Mouse (Mus musculus) spleen, adult 2 months (tissue): ENCODE results near the gene Gstm7. TPM values are rescaled to one million over a fixed set of nuclear protein-coding genes. Genes with fewer than 3 reads are reported as not detected.

ENCODE experiments used
- DNase-seq, 2 experiments: peaks; one replicate each; pipeline versions ENCODE4 v3.0.0 to v3.0.0-alpha.2; 2012 to 2021; ENCODE audit warnings: low spot score in 2 of 2, low read depth in 1 of 2
- H3K27ac ChIP-seq: fragments of 200-500 bp; 2 replicates; pipeline ENCODE4 v1.5.1; 2012; ENCODE audit warnings: low read length, inconsistent platforms; ENCODE audit not compliant: insufficient read depth
- H3K27me3 ChIP-seq: fragments of 200-500 bp; 2 replicates; pipeline ENCODE4 v1.6.1; 2012; ENCODE audit warnings: mild to moderate bottlenecking, moderate library complexity, low read length, inconsistent platforms; ENCODE audit not compliant: control insufficient read depth, insufficient read depth
- H3K36me3 ChIP-seq: fragments of 200-500 bp; 2 replicates; pipeline ENCODE4 v1.6.1; 2012; ENCODE audit warnings: mild to moderate bottlenecking, low read length, inconsistent platforms; ENCODE audit not compliant: control insufficient read depth, insufficient read depth
- H3K4me1 ChIP-seq: fragments of 200-500 bp; 2 replicates; pipeline ENCODE4 v1.6.1; 2011; ENCODE audit warnings: inconsistent platforms; ENCODE audit not compliant: control insufficient read depth, insufficient read depth, insufficient read length
- H3K4me3 ChIP-seq: fragments of 200-500 bp; 2 replicates; pipeline ENCODE4 v1.5.1; 2011; ENCODE audit warnings: mild to moderate bottlenecking, inconsistent platforms; ENCODE audit not compliant: insufficient read depth, insufficient read length; ENCODE audit errors: extremely low read depth
- CTCF ChIP-seq: fragments of 200-500 bp; IDR thresholded peaks from 2 replicates; pipeline ENCODE4 v1.5.1; 2011; ENCODE audit warnings: mild to moderate bottlenecking, inconsistent platforms; ENCODE audit not compliant: insufficient read depth, insufficient read length, insufficient replicate concordance; ENCODE audit errors: extremely low read depth
- POLR2A ChIP-seq: fragments of 200-500 bp; IDR thresholded peaks from 2 replicates; pipeline ENCODE4 v1.6.1; 2011; ENCODE audit warnings: low read depth, low read length, inconsistent platforms
- WGBS: fragments of 180-500 bp; shearing (Covaris S2); methylation state at CpG from one replicate; pipeline ENCODE4 v1.1.7; 2018; 5-methylcytosine and 5-hydroxymethylcytosine counted together
- polyA plus RNA-seq: library from polyadenylated mRNA; depleted of rRNA; stranded (reverse); fragments of >200 nt; gene quantifications from 2 replicates; pipeline ENCODE4 v1.2.3, GENCODE M21; 2012

Gene Gstm7
- polyA plus RNA-seq, 1 experiment = 1.4 TPM

DNA sequence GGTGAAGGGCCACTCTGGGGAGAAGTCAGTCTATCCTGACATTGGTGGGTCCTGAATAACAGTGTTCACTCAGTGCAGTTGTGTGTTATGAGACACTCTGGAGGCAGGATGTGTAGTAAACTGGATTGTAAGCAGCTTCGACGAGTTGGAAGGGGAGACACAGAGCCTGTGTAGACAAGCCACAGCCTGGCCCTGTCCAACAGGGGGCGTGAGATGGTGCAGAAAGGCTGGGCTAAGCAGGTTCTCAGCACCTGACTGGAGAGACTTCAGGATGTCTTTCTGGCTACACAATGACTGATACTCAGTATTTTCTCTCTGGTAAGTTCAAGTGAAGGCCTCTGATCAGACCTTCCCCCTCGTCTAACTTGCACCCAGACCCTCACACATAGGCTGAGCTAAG, 14.1 kb upstream of the Gstm7 start:
- Histone ChIP-seq H3K27me3 (no peaks in the 10 kb centered on the region), H3K36me3 (no peaks in the 10 kb centered on the region), H3K4me3 (no peak overlapping the region), H3K27ac (no peak overlapping the region), H3K4me1 (no peaks in the 10 kb centered on the region)
- TF ChIP-seq POLR2A = no peak
- TF ChIP-seq CTCF = no peak
- no peak for DNase-seq
- WGBS = 66% methylated on average over 4 of the region's 4 CpGs

DNA sequence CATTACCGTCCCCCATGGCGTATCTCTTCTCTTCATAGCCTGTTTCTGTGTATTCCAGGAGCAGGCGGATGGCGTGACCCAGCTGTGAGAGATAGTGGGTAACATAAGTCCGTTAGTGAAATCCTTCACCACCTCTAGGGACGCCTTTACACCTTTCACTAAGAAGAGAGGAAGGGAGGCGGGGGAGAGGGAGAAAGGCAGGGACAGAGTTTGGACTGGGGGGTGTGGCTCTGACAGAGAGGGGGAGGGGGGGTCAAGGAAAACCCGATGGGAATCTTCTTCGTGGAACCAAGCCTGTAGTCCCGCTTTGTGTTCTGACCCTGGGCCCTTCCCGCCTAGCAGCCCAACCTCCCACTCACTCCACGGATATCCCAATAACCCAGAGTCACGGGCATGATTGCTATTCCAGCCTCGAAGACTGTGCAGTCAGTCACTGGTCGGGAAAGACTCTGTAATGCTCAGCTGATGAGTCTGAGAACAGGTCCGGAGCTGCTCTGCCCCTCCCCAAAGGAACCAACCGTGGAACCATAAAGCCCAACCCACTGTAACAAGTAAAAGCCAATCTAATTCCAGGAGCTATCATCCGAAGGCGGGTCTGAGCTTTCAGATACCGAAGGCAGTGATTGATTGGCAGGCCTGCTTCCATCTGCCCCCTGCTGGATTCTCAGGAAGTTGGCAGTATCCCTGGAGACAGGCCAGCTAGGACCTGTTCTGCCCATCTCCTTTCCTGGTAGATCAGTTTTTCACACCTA, 11.8 kb upstream of the Gstm7 start, which contains the start of gene Gstm6:
Gstm6 (minus strand) TSS at position 511 of the 752 bp plus-strand sequence.
- Histone ChIP-seq H3K4me3 (no peak within 1 kb of the TSS), H3K36me3 (no peaks in the 10 kb centered on the region)

DNA sequence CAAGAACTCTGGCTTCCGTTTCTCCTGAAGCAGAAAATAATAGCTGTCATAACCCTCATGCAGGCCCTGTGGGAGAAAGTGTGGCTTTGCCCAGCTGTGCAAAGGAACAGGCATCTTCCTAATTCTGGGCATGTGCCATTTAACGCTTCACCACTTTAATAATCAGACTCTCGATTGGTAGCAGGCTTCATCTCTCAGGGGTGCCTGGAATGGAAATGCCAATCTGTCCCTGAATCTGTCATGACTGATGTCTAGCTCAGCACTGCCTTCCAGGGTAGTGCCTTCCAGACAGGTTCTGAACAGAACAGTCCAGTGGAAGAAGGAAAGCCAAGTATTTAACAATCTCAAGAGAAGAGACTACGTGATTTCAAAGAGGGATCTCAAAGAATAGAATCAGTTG, 9.6 kb upstream of the Gstm7 start:
- 84% methylated on average over 4 of the region's 4 CpGs for WGBS

More for the DNA sequence above, 11.8 kb upstream of the Gstm7 start, which contains the start of gene Gstm6:
- no peak for DNase-seq
- no peaks in the 10 kb centered on the region for H3K27me3 ChIP-seq
- no peak within 1 kb of the TSS for H3K27ac ChIP-seq
- TF ChIP-seq POLR2A (no peak), CTCF (no peak)
- H3K4me1 ChIP-seq = no peaks in the 10 kb centered on the region
- 72% methylated on average over 20 of the region's 20 CpGs for WGBS

DNA sequence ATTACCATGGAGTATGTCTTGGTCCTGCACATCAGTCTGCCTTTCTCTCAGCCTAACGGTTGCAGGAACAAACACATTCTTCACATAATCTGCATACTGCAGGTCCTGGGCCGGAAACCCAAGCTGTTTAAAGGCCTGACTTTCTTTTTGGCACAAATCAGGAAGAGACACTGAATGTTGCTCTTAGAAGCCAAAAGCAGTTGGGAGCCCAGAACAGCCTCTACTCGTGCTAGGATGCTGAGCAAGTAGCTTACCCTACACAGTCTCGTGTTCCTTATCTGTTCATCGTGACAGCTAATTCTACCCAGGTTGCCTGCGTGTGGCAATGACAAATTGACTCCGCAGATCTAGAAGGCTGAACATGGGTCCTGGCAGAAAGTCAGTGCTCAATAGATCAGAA, 8.9 kb upstream of the Gstm7 start:
- no peak for DNase-seq
- H3K27ac ChIP-seq = no peak overlapping the region
- no peaks in the 10 kb centered on the region for H3K4me1 ChIP-seq
- WGBS = 74% methylated on average over 7 of the region's 7 CpGs
- no peaks in the 10 kb centered on the region for H3K36me3 ChIP-seq
- H3K27me3 ChIP-seq = no peaks in the 10 kb centered on the region
- no peak for TF ChIP-seq CTCF
- no peak for TF ChIP-seq POLR2A
- H3K4me3 ChIP-seq = no peak overlapping the region

More for the DNA sequence above, 9.6 kb upstream of the Gstm7 start:
- no peaks in the 10 kb centered on the region for H3K4me1 ChIP-seq
- H3K27me3 ChIP-seq = no peaks in the 10 kb centered on the region
- no peaks in the 10 kb centered on the region for H3K36me3 ChIP-seq
- no peak overlapping the region for H3K27ac ChIP-seq
- H3K4me3 ChIP-seq = no peak overlapping the region
- DNase-seq = no peak
- no peak for TF ChIP-seq CTCF
- no peak for TF ChIP-seq POLR2A

DNA sequence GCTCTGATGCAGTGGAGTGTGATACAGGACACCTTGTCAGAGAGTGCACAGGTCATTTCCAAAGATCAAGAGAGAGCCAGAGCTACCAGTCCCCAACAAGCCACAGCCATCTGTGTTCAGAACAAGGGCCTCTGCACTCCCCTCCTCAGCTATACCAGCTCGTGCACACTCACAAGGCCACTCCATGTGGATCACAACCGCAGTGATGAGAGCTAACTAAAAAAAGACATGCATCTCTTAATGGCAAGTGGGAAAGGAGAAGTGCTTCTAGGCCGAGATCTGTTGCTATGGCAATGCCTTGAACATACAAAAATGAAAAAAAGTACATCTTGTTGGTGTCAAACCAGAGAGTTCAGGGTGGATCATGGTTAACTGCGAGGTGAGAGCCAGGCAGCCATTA, 8.2 kb upstream of the Gstm7 start:
- no peaks in the 10 kb centered on the region for H3K36me3 ChIP-seq
- 16% methylated on average over 4 of the region's 4 CpGs for WGBS
- H3K27ac ChIP-seq = no peak overlapping the region
- H3K27me3 ChIP-seq = no peaks in the 10 kb centered on the region
- no peak for DNase-seq
- H3K4me1 ChIP-seq = no peaks in the 10 kb centered on the region
- no peak overlapping the region for H3K4me3 ChIP-seq
- TF ChIP-seq POLR2A (no peak), CTCF (no peak)

DNA sequence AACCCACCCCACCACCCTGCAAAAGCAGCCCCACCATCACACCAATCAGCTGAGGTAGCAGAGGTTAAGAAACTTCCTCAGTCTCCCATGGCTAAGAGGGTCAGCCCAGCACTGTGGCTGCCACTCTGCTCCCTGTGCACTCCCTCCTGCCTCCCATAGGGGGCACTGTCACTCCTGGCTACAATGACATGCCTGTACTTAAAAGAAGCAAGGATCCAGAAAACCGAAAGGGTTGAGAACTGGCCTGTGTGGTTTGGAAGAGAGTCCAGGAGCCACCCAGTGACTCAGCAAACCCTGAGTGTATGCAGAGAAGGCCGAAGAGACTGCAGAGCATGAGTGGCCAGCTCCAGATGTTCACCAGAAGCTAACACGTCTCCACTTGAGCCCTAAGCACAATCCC, 7.8 kb upstream of the Gstm7 start:
- TF ChIP-seq CTCF (peak; percentile 51; the same call in 1 of the 2 replicates), POLR2A (no peak)
- 17% methylated on average over 3 of the region's 3 CpGs for WGBS
- no peak overlapping the region for H3K4me3 ChIP-seq
- peak in 1 of 2 experiments; percentile 33 for DNase-seq
- H3K4me1 ChIP-seq = no peaks in the 10 kb centered on the region
- no peaks in the 10 kb centered on the region for H3K27me3 ChIP-seq
- no peaks in the 10 kb centered on the region for H3K36me3 ChIP-seq
- no peak overlapping the region for H3K27ac ChIP-seq

DNA sequence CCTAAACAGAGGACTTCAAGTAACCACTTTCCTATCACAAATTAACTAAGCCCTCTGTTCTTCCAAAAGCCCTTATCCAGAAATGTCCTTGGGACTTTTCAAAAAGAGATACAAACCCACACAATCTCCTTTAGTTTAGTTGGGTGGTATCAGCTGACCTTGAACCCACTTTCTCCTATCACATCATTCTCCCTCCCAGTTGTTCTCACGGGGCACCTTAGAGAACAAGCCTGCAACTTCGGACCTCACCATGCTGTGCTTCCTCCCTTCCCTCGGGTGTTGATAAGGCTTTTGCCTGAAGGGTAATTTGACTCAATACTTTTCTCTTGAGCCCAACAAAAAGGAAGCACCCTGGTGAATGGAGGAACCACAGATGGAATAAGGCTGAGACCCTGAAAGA, 4.3 kb upstream of the Gstm7 start:
- WGBS = 53% methylated on average over 3 of the region's 3 CpGs
- TF ChIP-seq CTCF (no peak), POLR2A (no peak)
- Histone ChIP-seq H3K27me3 (no peaks in the 10 kb centered on the region), H3K4me1 (peaks cover 2% of the 10 kb centered on the region; the same call in 1 of the 2 replicates), H3K27ac (no peak overlapping the region), H3K4me3 (no peak overlapping the region), H3K36me3 (no peaks in the 10 kb centered on the region)
- no peak for DNase-seq
